Mouse (Mus musculus) kidney, postnatal 0 days (tissue): ENCODE measurements at regions not wholly inside any gene's neighbourhood (a gene's known extent, or its start where the extent isn't known, plus 50 kb on each side); places are given as distances from the start of the nearest gene placed in this dataset.

Experiments
- ATAC-seq: fragments of 200-750 bp; cut with Nextera tagmentation; replicated peaks from 2 replicates; pipeline ENCODE4 v1.8.0; 2017; ENCODE audit warnings: low read depth, moderate number of reproducible peaks, moderate TSS enrichment, moderate library complexity; ENCODE audit not compliant: low FRiP score
- DNase-seq: peaks from one replicate; pipeline ENCODE4 v3.0.0-alpha.2; 2016; ENCODE audit warnings: low spot score
- H3K27ac ChIP-seq: fragments of 300-500 bp; sonication (generic); 2 replicates; pipeline ENCODE4 v1.5.1; 2014; ENCODE audit warnings: mild to moderate bottlenecking
- H3K27me3 ChIP-seq: fragments of 300-500 bp; sonication (generic); 2 replicates; pipeline ENCODE4 v1.6.1; 2014; ENCODE audit warnings: low read length, mixed read lengths; ENCODE audit not compliant: insufficient read depth
- H3K36me3 ChIP-seq: fragments of 300-500 bp; sonication (generic); 2 replicates; pipeline ENCODE4 v1.6.1; 2014; ENCODE audit warnings: low read length, mixed read lengths; ENCODE audit not compliant: insufficient read depth
- H3K4me1 ChIP-seq: fragments of 300-500 bp; sonication (generic); replicated peaks from 2 replicates; pipeline ENCODE4 v1.6.1; 2014; ENCODE audit warnings: antibody characterized with exemption, low read length, mixed read lengths; ENCODE audit not compliant: insufficient read depth
- H3K4me2 ChIP-seq: fragments of 300-500 bp; sonication (generic); 2 replicates; pipeline ENCODE4 v1.6.1; 2014; ENCODE audit warnings: mild to moderate bottlenecking, low read length, moderate library complexity, mixed read lengths
- H3K4me3 ChIP-seq: fragments of 300-500 bp; sonication (generic); replicated peaks from 2 replicates; pipeline ENCODE4 v1.5.1; 2014; ENCODE audit warnings: low read depth, low read length
- H3K9ac ChIP-seq: fragments of 300-500 bp; sonication (generic); 2 replicates; pipeline ENCODE4 v1.6.1; 2014; ENCODE audit warnings: low read depth, low read length
- H3K9me3 ChIP-seq: fragments of 300-500 bp; sonication (generic); replicated peaks from 2 replicates; pipeline ENCODE4 v1.6.1; 2016; ENCODE audit warnings: low read length, inconsistent platforms, mixed read lengths
- CTCF ChIP-seq: IDR thresholded peaks from 2 replicates; pipeline ENCODE4 v1.5.1; 2016; ENCODE audit warnings: antibody characterized with exemption, low read depth, mild to moderate bottlenecking, moderate library complexity
- WGBS: fragments of 180-500 bp; shearing (Covaris S2); extraction: QIAGEN DNeasy Blood & Tissue Kit; methylation state at CpG from one replicate; pipeline ENCODE4 v1.1.7; 2014; 5-methylcytosine and 5-hydroxymethylcytosine counted together

- TF ChIP-seq CTCF, result no peak
- Histone ChIP-seq H3K4me1 (no peaks in the 10 kb centered on the region), H3K27me3 (no peaks in the 10 kb centered on the region), H3K36me3 (no peaks in the 10 kb centered on the region), H3K9me3 (no peaks in the 10 kb centered on the region), H3K4me3 (no peak overlapping the region), H3K9ac (no peak overlapping the region), H3K4me2 (no peak overlapping the region), H3K27ac (no peak overlapping the region)
- peak; percentile 61 for DNase-seq
- 59% methylated on average over 13 of the region's 13 CpGs for WGBS
- ATAC-seq, result no peak
Measured at GRCm38 (mm10) chr10:68842023-68842735, 118.7 kb downstream of the Tmem26 start.

DNA sequence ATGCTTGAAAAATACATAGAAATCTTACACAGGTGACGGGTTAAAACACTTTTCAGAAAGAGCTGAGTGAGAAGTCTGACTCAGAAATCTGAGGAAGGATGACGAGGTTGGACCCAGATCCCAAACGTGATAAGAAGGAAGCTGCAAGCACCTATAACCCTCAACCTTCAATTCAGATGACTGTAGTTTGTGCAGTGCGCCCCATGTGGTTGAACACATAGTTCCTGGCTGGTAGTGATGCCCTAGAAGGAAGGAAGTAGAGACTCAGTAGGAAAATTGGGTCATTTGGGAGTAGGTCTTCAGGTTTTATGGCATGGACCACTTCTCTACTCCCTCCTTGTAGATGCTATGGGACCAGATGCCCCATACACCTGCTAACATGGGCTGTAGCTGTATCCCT is 120.6 kb downstream of the Tmem26 start:
- ATAC-seq, result no peak

GRCm38 (mm10) chr10:68844596-68844995 is 121.2 kb downstream of the Tmem26 start:
- no peak for TF ChIP-seq CTCF
- H3K36me3 ChIP-seq, result no peaks in the 10 kb centered on the region
- no peaks in the 10 kb centered on the region for H3K4me1 ChIP-seq
- H3K27me3 ChIP-seq, result no peaks in the 10 kb centered on the region
- ATAC-seq (no peak), DNase-seq (no peak)
- no peak overlapping the region for H3K4me2 ChIP-seq
- no peak overlapping the region for H3K27ac ChIP-seq
- 89% methylated on average over 8 of the region's 8 CpGs for WGBS
- H3K9me3 ChIP-seq, result no peaks in the 10 kb centered on the region
- H3K4me3 ChIP-seq, result no peak overlapping the region
- no peak overlapping the region for H3K9ac ChIP-seq

More for the DNA sequence above, 120.6 kb downstream of the Tmem26 start:
- Histone ChIP-seq H3K4me1 (no peaks in the 10 kb centered on the region), H3K27ac (no peak overlapping the region), H3K27me3 (no peaks in the 10 kb centered on the region), H3K4me3 (no peak overlapping the region), H3K9me3 (no peaks in the 10 kb centered on the region), H3K36me3 (no peaks in the 10 kb centered on the region), H3K4me2 (no peak overlapping the region), H3K9ac (no peak overlapping the region)
- DNase-seq, result no peak
- 70% methylated on average over 4 of the region's 4 CpGs for WGBS
- peak; percentile 5; the same call in 1 of the 2 replicates for TF ChIP-seq CTCF

DNA sequence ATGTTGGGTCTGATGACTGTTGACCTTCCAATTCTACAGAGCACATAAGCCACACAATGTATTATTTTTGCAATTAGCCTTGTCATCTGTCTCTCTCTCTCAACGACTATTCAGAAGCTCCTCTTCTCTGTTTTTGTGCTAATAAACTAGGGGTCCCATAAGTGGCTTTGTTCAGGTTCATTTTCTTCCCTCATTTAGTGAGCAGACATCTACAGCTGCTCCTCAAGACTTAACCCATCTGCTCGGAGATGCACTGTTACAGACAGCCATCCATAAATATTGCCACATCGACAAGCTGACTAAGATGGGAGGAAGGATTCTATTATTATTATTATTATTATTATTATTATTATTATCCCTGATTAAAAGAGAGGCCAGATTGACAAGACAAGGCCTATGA is 127.7 kb downstream of the Tmem26 start:
- ATAC-seq, result no peak
- H3K9ac ChIP-seq, result no peak overlapping the region
- WGBS, result 78% methylated on average over 3 of the region's 3 CpGs

GRCm38 (mm10) chr10:68855934-68856891 is 132.8 kb downstream of the Tmem26 start:
- Histone ChIP-seq H3K27me3 (no peaks in the 10 kb centered on the region), H3K9ac (no peak overlapping the region), H3K27ac (no peak overlapping the region), H3K9me3 (no peaks in the 10 kb centered on the region), H3K4me2 (no peak overlapping the region), H3K36me3 (no peaks in the 10 kb centered on the region), H3K4me3 (no peak overlapping the region), H3K4me1 (no peaks in the 10 kb centered on the region)
- DNase-seq, result no peak
- no peak for TF ChIP-seq CTCF
- ATAC-seq, result no peak
- 49% methylated on average over 13 of the region's 13 CpGs for WGBS

More for the DNA sequence above, 127.7 kb downstream of the Tmem26 start:
- no peaks in the 10 kb centered on the region for H3K36me3 ChIP-seq
- H3K4me2 ChIP-seq, result no peak overlapping the region
- H3K4me3 ChIP-seq, result no peak overlapping the region
- no peaks in the 10 kb centered on the region for H3K4me1 ChIP-seq
- H3K9me3 ChIP-seq, result no peaks in the 10 kb centered on the region
- no peaks in the 10 kb centered on the region for H3K27me3 ChIP-seq
- TF ChIP-seq CTCF, result no peak
- DNase-seq, result no peak
- H3K27ac ChIP-seq, result no peak overlapping the region

DNA sequence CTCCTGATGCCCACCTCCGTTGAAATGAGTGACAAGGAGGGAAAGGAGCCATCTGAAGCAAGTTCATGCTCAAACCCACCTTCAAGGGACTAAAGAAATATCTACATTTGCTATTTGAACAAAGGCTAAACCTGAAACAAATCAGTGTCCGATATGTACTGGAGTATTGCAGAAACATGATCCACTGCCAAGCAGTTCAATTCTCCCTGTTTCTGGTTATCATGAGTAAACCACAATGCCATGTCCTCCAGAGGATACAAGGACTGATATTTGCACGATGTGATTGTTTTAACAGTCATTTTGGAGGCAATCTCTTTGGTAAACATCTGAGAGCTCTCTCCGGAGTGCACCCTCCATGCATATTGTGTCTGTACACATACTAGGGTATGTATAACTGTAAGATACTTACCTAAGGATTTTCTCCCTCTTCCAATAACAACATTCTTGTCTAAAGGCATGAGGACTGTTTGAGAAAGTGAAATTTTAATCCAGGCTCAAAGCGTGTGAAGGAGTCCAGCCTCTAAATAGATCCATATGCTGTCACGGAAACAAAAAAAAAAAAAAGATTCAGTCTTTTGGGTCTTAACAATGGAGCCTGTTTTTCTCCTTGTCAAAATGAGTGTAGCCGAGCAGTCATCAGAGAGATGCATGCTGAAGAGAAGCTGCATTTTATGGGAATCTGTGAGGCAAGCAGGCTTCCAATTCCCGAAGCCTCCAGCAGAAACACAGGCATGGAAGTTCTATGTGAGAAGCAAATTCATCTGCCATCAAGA is 141.3 kb downstream of the Tmem26 start:
- Histone ChIP-seq H3K4me2 (no peak overlapping the region), H3K27me3 (no peaks in the 10 kb centered on the region), H3K9me3 (no peaks in the 10 kb centered on the region), H3K4me1 (no peaks in the 10 kb centered on the region), H3K9ac (no peak overlapping the region), H3K36me3 (no peaks in the 10 kb centered on the region), H3K27ac (no peak overlapping the region), H3K4me3 (no peak overlapping the region)
- TF ChIP-seq CTCF, result no peak
- DNase-seq (no peak), ATAC-seq (no peak)
- WGBS, result 75% methylated on average over 8 of the region's 8 CpGs
